Mouse (Mus musculus): ENCODE results near the gene Ugt1a8. TPM values are rescaled to one million over a fixed set of nuclear protein-coding genes. Genes with fewer than 3 reads are reported as not detected.
A peak's percentile ranks its signal among the peaks of the same experiment; 100 is the strongest.
"Not testable (repeated sequence)": the region's sequence is repeated elsewhere in the genome, so short reads cannot be mapped to it uniquely, and the experiment has no call there.

Ugt1a8 gene
- total RNA-seq, 2 experiments from 2014 or later = not detected

GRCm38 (mm10) chr1:88109027-88109557 lies 21.5 kb downstream of the Ugt1a8 start:
- not testable (repeated sequence) for DNase-seq

GRCm38 (mm10) chr1:88109604-88110003 lies 22.0 kb downstream of the Ugt1a8 start:
- not testable (repeated sequence) for DNase-seq

GRCm38 (mm10) chr1:88112769-88113168 lies 25.2 kb downstream of the Ugt1a8 start:
- not testable (repeated sequence) for DNase-seq

GRCm38 (mm10) chr1:88120550-88120949 lies 32.9 kb downstream of the Ugt1a8 start:
- not testable (repeated sequence) for DNase-seq

GRCm38 (mm10) chr1:88121521-88121920 lies 33.9 kb downstream of the Ugt1a8 start:
- DNase-seq = not testable (repeated sequence)

GRCm38 (mm10) chr1:88125827-88126360 lies 38.3 kb downstream of the Ugt1a8 start:
- not testable (repeated sequence) for DNase-seq

GRCm38 (mm10) chr1:88129091-88129490 lies 41.5 kb downstream of the Ugt1a8 start:
- not testable (repeated sequence) for DNase-seq

GRCm38 (mm10) chr1:88130223-88130622 lies 42.6 kb downstream of the Ugt1a8 start:
- not testable (repeated sequence) for DNase-seq

- no peak for DNase-seq
These were observed 46.4 kb downstream of the Ugt1a8 start for GRCm38 (mm10) chr1:88133908-88134456.

- DNase-seq = not testable (repeated sequence)
These were observed 46.9 kb downstream of the Ugt1a8 start, which contains the start of gene Ugt1a6a for GRCm38 (mm10) chr1:88134457-88135011. Gene Ugt1a6a, plus strand, starts transcription at chr1:88134809.

GRCm38 (mm10) chr1:88135229-88135904 lies 47.8 kb downstream of the Ugt1a8 start:
- DNase-seq = not testable (repeated sequence)

GRCm38 (mm10) chr1:88136646-88137045 lies 49.0 kb downstream of the Ugt1a8 start:
- no peak for DNase-seq

GRCm38 (mm10) chr1:88137264-88137663 lies 49.7 kb downstream of the Ugt1a8 start:
- no peak for DNase-seq

- DNase-seq = no peak
These were observed 50.5 kb downstream of the Ugt1a8 start for GRCm38 (mm10) chr1:88138145-88138544.

- not testable (repeated sequence) for DNase-seq
These were observed 52.9 kb downstream of the Ugt1a8 start for GRCm38 (mm10) chr1:88140492-88140891.

GRCm38 (mm10) chr1:88143966-88144675 lies 56.5 kb downstream of the Ugt1a8 start:
- peak; percentile 45 for DNase-seq

GRCm38 (mm10) chr1:88145278-88145677 lies 57.7 kb downstream of the Ugt1a8 start:
- not testable (repeated sequence) for DNase-seq

GRCm38 (mm10) chr1:88150133-88150532 lies 62.5 kb downstream of the Ugt1a8 start:
- DNase-seq = not testable (repeated sequence)

- DNase-seq = no peak
These were observed 70.8 kb downstream of the Ugt1a8 start for GRCm38 (mm10) chr1:88158430-88158829.

GRCm38 (mm10) chr1:88165711-88166110 lies 78.1 kb downstream of the Ugt1a8 start, which contains the start of gene Ugt1a5:
Gene Ugt1a5, plus strand, starts transcription at chr1:88166012.
- DNase-seq = no peak

- not testable (repeated sequence) for DNase-seq
These were observed 84.6 kb downstream of the Ugt1a8 start for GRCm38 (mm10) chr1:88172190-88172589.

- no peak for DNase-seq
These were observed 92.0 kb downstream of the Ugt1a8 start for GRCm38 (mm10) chr1:88179657-88180056.
